Mouse (Mus musculus): ENCODE measurements at regions not wholly inside any gene's neighbourhood (a gene's known extent, or its start where the extent isn't known, plus 50 kb on each side); places are given as distances from the start of the nearest gene placed in this dataset.

- no peaks in the 10 kb centered on the region for H3K27me3 ChIP-seq (ENCODE audit: control insufficient read depth in 1 of 2, insufficient read depth in 2 of 2, low read length in 2 of 2)
- H3K9me3 ChIP-seq (replicated peaks; ENCODE audit: insufficient read depth, low read length), result no peaks in the 10 kb centered on the region
- no peak overlapping the region for H3K4me3 ChIP-seq (ENCODE audit: control insufficient read depth in 1 of 2, insufficient read depth in 1 of 2, low read depth in 2 of 2, low read length in 2 of 2)
- no peak for DNase-seq (ENCODE audit: low read depth, low spot score)
- H3K79me2 ChIP-seq (ENCODE audit: control insufficient read depth, insufficient read depth, low read length, poor library complexity), result no peaks in the 10 kb centered on the region
- no peak overlapping the region for H3K27ac ChIP-seq (ENCODE audit: control insufficient read depth, low read depth, low read length)
- TF ChIP-seq EP300 (IDR thresholded peaks at IDR 0.05; ENCODE audit: low read depth in 1 of 2, low read length in 2 of 2), result no peak
- no peak for TF ChIP-seq RAD21 (IDR thresholded peaks at IDR 0.05; ENCODE audit: low read depth, low read length)
- no peak for TF ChIP-seq ZC3H11A (IDR thresholded peaks at IDR 0.05; ENCODE audit: low read depth, low read length)
- TF ChIP-seq POLR2AphosphoS5 (IDR thresholded peaks at IDR 0.05; ENCODE audit: borderline replicate concordance, low read depth, low read length), result no peak
- TF ChIP-seq SIN3A (IDR thresholded peaks at IDR 0.05; ENCODE audit: low read length), result no peak
- TF ChIP-seq MEF2A (IDR thresholded peaks at IDR 0.05; ENCODE audit: extremely low read depth, insufficient replicate concordance, low read depth, low read length, poor library complexity, severe bottlenecking), result no peak
- TF ChIP-seq GABPA (IDR thresholded peaks at IDR 0.05; ENCODE audit: low read depth, low read length), result no peak
- no peak for TF ChIP-seq ZNF384 (IDR thresholded peaks at IDR 0.05; ENCODE audit: low read depth, low read length)
- TF ChIP-seq UBTF (IDR thresholded peaks at IDR 0.05; ENCODE audit: borderline replicate concordance, insufficient read depth, low read depth, low read length), result no peak
- TF ChIP-seq POLR2AphosphoS2 (IDR thresholded peaks at IDR 0.05; ENCODE audit: low read length), result no peak
- TF ChIP-seq MXI1 (IDR thresholded peaks at IDR 0.05; ENCODE audit: low read depth, low read length), result no peak
- TF ChIP-seq MAFK (IDR thresholded peaks at IDR 0.05; ENCODE audit: borderline replicate concordance, low read depth, low read length), result no peak
- TF ChIP-seq TAL1 (IDR thresholded peaks at IDR 0.05; ENCODE audit: low read length), result no peak
- no peak for TF ChIP-seq MYB (IDR thresholded peaks at IDR 0.05; ENCODE audit: low read depth, low read length)
- H3K36me3 ChIP-seq (ENCODE audit: control insufficient read depth in 1 of 2, insufficient read depth in 2 of 2, low read length in 2 of 2), result peaks cover 0 to 12% of the 10 kb centered on the region in 2 experiments; a peak in 2 of 4 replicates
- H3K9ac ChIP-seq (ENCODE audit: control insufficient read depth, low read depth, low read length, poor library complexity, severe bottlenecking), result no peak overlapping the region
- peaks cover 8 to 9% of the 10 kb centered on the region in 2 experiments for H3K4me1 ChIP-seq (ENCODE audit: control insufficient read depth in 1 of 2, insufficient read depth in 2 of 2, low read length in 2 of 2)
Observed at GRCm38 (mm10) chr2:15166435-15167024, 111.7 kb upstream of the Nsun6 start.

GRCm38 (mm10) chr2:15165830-15166229, 111.0 kb upstream of the Nsun6 start:
- Histone ChIP-seq H3K27me3 (ENCODE audit: control insufficient read depth in 1 of 2, insufficient read depth in 2 of 2, low read length in 2 of 2) (no peaks in the 10 kb centered on the region), H3K4me1 (ENCODE audit: control insufficient read depth in 1 of 2, insufficient read depth in 2 of 2, low read length in 2 of 2) (peaks cover 8 to 9% of the 10 kb centered on the region in 2 experiments), H3K27ac (ENCODE audit: control insufficient read depth, low read depth, low read length) (no peak overlapping the region), H3K36me3 (ENCODE audit: control insufficient read depth in 1 of 2, insufficient read depth in 2 of 2, low read length in 2 of 2) (peaks cover 0 to 12% of the 10 kb centered on the region in 2 experiments; a peak in 2 of 4 replicates), H3K9ac (ENCODE audit: control insufficient read depth, low read depth, low read length, poor library complexity, severe bottlenecking) (no peak overlapping the region), H3K79me2 (ENCODE audit: control insufficient read depth, insufficient read depth, low read length, poor library complexity) (no peaks in the 10 kb centered on the region), H3K9me3 (replicated peaks; ENCODE audit: insufficient read depth, low read length) (no peaks in the 10 kb centered on the region), H3K4me3 (ENCODE audit: control insufficient read depth in 1 of 2, insufficient read depth in 1 of 2, low read depth in 2 of 2, low read length in 2 of 2) (no peak overlapping the region)
- no peak for TF ChIP-seq NRF1 (IDR thresholded peaks at IDR 0.05; ENCODE audit: insufficient read depth, low read depth, low read length, poor library complexity, severe bottlenecking)
- TF ChIP-seq GABPA (IDR thresholded peaks at IDR 0.05; ENCODE audit: low read depth, low read length), result no peak
- no peak for TF ChIP-seq TAL1 (IDR thresholded peaks at IDR 0.05; ENCODE audit: low read length)
- TF ChIP-seq SIN3A (IDR thresholded peaks at IDR 0.05; ENCODE audit: low read length), result no peak
- TF ChIP-seq JUND (IDR thresholded peaks at IDR 0.05; ENCODE audit: low read depth, low read length), result no peak
- no peak for TF ChIP-seq GATA1 (IDR thresholded peaks at IDR 0.05; ENCODE audit: low read depth, low read length)
- no peak for TF ChIP-seq ZNF384 (IDR thresholded peaks at IDR 0.05; ENCODE audit: low read depth, low read length)
- DNase-seq (ENCODE audit: low read depth, low spot score), result no peak

Data from MEL (cell line).